Mouse (Mus musculus) ES-E14 (cell line): Measurements from ENCODE around the gene Polr2b. TPM values are rescaled to one million over a fixed set of nuclear protein-coding genes. Genes with fewer than 3 reads are reported as not detected.

ENCODE experiments used
- DNase-seq: peaks from one replicate; pipeline ENCODE4 v3.0.0-alpha.2; 2013; ENCODE audit warnings: low read depth, low spot score
- H3K27ac ChIP-seq: 2 replicates; pipeline ENCODE4 v1.5.1; 2012; ENCODE audit warnings: low read depth, mild to moderate bottlenecking, low read length, moderate library complexity, mixed read lengths; ENCODE audit not compliant: poor library complexity, insufficient read depth, severe bottlenecking
- H3K36me3 ChIP-seq: 2 replicates; pipeline ENCODE4 v1.6.1; 2012; ENCODE audit warnings: mild to moderate bottlenecking, low read length, moderate library complexity, mixed read lengths; ENCODE audit not compliant: control insufficient read depth, poor library complexity, insufficient read depth, severe bottlenecking
- H3K4me1 ChIP-seq, 2 experiments: fragments of 150-350 bp in 1 of 2; sonication (generic) in 1 of 2; 2 replicates each; pipeline ENCODE4 v1.6.1; 2012; ENCODE audit warnings: low read length in 2 of 2, mild to moderate bottlenecking in 1 of 2, mixed read lengths in 1 of 2; ENCODE audit not compliant: control insufficient read depth in 2 of 2, insufficient read depth in 2 of 2, poor library complexity in 1 of 2
- H3K4me3 ChIP-seq, 2 experiments: fragments of 150-350 bp in 1 of 2; sonication (generic) in 1 of 2; 2 replicates each; pipeline ENCODE4 v1.5.1; 2012; ENCODE audit warnings: low read length in 2 of 2, low read depth in 1 of 2, mild to moderate bottlenecking in 1 of 2, mixed read lengths in 1 of 2; ENCODE audit not compliant: insufficient read depth in 1 of 2, poor library complexity in 1 of 2, severe bottlenecking in 1 of 2
- H3K9ac ChIP-seq: 2 replicates; pipeline ENCODE4 v1.6.1; 2012; ENCODE audit warnings: low read depth, mild to moderate bottlenecking, low read length, mixed read lengths; ENCODE audit not compliant: poor library complexity, insufficient read depth, severe bottlenecking
- H3K9me3 ChIP-seq: fragments of 150-350 bp; sonication (generic); 2 replicates; pipeline ENCODE4 v1.6.1; 2012; ENCODE audit warnings: low read depth, mild to moderate bottlenecking, low read length; ENCODE audit not compliant: control insufficient read depth, insufficient read depth
- MAFK ChIP-seq: IDR thresholded peaks from 2 replicates; pipeline ENCODE4 v1.6.1; 2014; ENCODE audit warnings: mild to moderate bottlenecking, low read depth, low read length, inconsistent platforms; ENCODE audit not compliant: insufficient read depth
- ZC3H11A ChIP-seq: IDR thresholded peaks from 2 replicates; pipeline ENCODE4 v1.6.1; 2012; ENCODE audit warnings: low read depth, mild to moderate bottlenecking, inconsistent platforms, low read length, borderline replicate concordance
- in situ Hi-C, 2 experiments: fragments of 600-800 bp; cut with MboI; formaldehyde crosslinking; loops; one replicate each; pipeline ENCODE4 v1.15.1; 2025; ENCODE audit warnings: low sequenced_read_pairs in 2 of 2, inconsistent platforms in 1 of 2; ENCODE audit not compliant: unreplicated experiment in 2 of 2
- total RNA-seq: library from RNA; depleted of rRNA; stranded (reverse); fragments of 300-350 nt; gene quantifications from 2 replicates; pipeline ENCODE4 v1.2.3, GENCODE M21; 2012; rRNA removed

Gene Polr2b
- total RNA-seq, 1 experiment: 184 TPM

GRCm38 (mm10) chr5:77398285-77399057 lies 88.5 kb downstream of the Polr2b start:
- no peaks in the 10 kb centered on the region for H3K36me3 ChIP-seq
- no peak overlapping the region for H3K4me3 ChIP-seq
- DNase-seq: no peak
- no peaks in the 10 kb centered on the region for H3K9me3 ChIP-seq
- TF ChIP-seq ZC3H11A: no peak
- TF ChIP-seq MAFK: no peak
- in situ Hi-C loops: no loop called here
- no peak overlapping the region for H3K9ac ChIP-seq
- H3K4me1 ChIP-seq: peaks cover 0 to 5% of the 10 kb centered on the region in 2 experiments; a peak in 1 of 4 replicates
- no peak overlapping the region for H3K27ac ChIP-seq

Other genes starting within 250 kb of the Polr2b start
- 3.9 and 4.9 TPM in 2 replicates for gene Hopx, start 195.0 kb upstream of the Polr2b start, total RNA-seq
- gene Spink2, start 98.7 kb upstream of the Polr2b start, total RNA-seq: 0.48 and 0.98 TPM in 2 replicates
- 108 and 120 TPM in 2 replicates for gene Rest, start 44.7 kb upstream of the Polr2b start, total RNA-seq
- 19.6 and 30.8 TPM in 2 replicates for gene Noa1, start 63 bp upstream of the Polr2b start, total RNA-seq
- gene Igfbp7, start 97.9 kb downstream of the Polr2b start, total RNA-seq: 23.4 and 65.2 TPM in 2 replicates